Comparison of ENCODE assay signal across 9 mouse cellular contexts in the genomic region with DNA sequence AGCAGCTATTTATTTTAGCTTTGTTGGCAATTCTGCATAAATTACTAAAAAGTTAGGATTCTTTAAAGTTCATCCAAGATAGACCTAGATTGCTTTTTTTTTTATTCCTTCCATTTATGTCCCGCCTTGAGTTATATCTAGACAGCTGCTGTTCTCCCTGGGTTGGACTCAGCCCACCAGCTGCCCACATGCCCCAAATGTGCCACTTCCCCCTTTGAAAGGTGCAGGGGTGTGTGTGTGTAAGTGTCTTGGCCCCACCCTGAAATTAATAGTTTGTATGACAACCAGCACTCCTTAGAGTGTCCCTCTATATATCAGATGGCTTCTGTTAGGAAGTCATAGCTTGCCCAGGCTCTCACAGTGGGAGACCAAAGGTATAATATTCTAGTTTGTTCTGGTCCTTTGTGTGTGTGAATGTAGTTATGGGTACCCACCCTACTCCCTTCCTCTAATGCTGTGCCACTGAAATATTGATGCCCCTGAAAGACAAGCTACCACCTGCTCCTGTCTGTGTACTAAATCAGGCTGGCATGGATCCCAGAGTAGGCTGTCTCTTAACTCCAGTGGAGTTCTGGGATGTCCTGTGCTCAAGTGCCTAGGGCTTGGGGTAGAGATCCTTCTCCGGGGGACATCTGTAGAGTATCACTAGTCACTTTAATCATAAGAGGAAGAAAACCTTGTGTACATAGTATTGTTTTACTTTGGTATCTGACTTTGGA. TPM values are rescaled to one million over a fixed set of nuclear protein-coding genes. Genes with fewer than 3 reads are reported as not detected.
A peak's percentile ranks its signal among the peaks of the same experiment; 100 is the strongest.
DNase-seq lines count a peak whose midpoint lies in the region; ATAC-seq and TF ChIP-seq lines count a peak whose summit lies in the region.
"Had no signal": no experiment of that assay in that cellular context is flagged by ENCODE, and none has a peak within 500 bp of the region (broad histone marks: within the 10 kb centered on the region; RNA-seq: fewer than 3 reads in every experiment).

No protein-coding gene starts in this region.

- no peak for TF ChIP-seq CTCF in heart, postnatal 0 days (IDR thresholded peaks at IDR 0.05; ENCODE audit: low read depth)

- no peaks in the 10 kb centered on the region for H3K9me3 ChIP-seq in heart, postnatal 0 days (replicated peaks; ENCODE audit: control insufficient read depth, low read length)

- TF ChIP-seq EP300 in heart, postnatal 0 days (IDR thresholded peaks at IDR 0.05; ENCODE audit: low read depth), result no peak

- peaks cover 28% of the 10 kb centered on the region for H3K36me3 ChIP-seq in heart, postnatal 0 days (replicated peaks; ENCODE audit: control insufficient read depth, insufficient read depth, low read length)

- H3K4me3 ChIP-seq in heart, postnatal 0 days (ENCODE audit: low read depth, low read length), result no peak overlapping the region
- H3K4me3 ChIP-seq: erythroblast, embryonic 14.5 days had no signal

- peaks cover 51% of the 10 kb centered on the region for H3K4me1 ChIP-seq in heart, postnatal 0 days (ENCODE audit: control insufficient read depth, insufficient read depth)

- WGBS in heart, postnatal 0 days, result 48% methylated on average over 2 of the region's 2 CpGs

- ATAC-seq in heart, postnatal 0 days (ENCODE audit: insufficient read depth, low read depth), result 0 out of 2 replicates have a peak, but pooled peaks have one; percentile 31

- H3K27ac ChIP-seq in heart, postnatal 0 days (ENCODE audit: low read depth), result peak overlapping the region; percentile 41

- H3K9ac ChIP-seq in heart, postnatal 0 days (replicated peaks; ENCODE audit: low read depth, low read length), result no peak overlapping the region

- no peak overlapping the region for H3K4me2 ChIP-seq in heart, postnatal 0 days (ENCODE audit: low read depth, low read length)

- H3K27me3 ChIP-seq in heart, postnatal 0 days (ENCODE audit: control insufficient read depth, insufficient read depth, low read length), result no peaks in the 10 kb centered on the region

- DNase-seq in kidney, postnatal 10 days, result peak; percentile 27
- DNase-seq in kidney, adult 8-10 months, result no peak
- DNase-seq in B cell, adult 2 months, result peak; percentile 49 to 59
- peak; percentile 57 for DNase-seq in NIH3T3 (ENCODE audit: low read depth)
- no peak for DNase-seq in heart, postnatal 0 days (ENCODE audit: low spot score)
- DNase-seq in spleen, adult 18-20 months, result no peak
- no peak for DNase-seq in retina, embryonic 14.5 days (ENCODE audit: low spot score)
- no peak for DNase-seq in kidney, adult 11 months

RNA-seq across cellular contexts. Expression of gene Ahnak, which starts 7.5 kb away (rescaled TPM):
- 122 and 135 TPM in 2 replicates for total RNA-seq in heart, postnatal 0 days (2014; rRNA removed; ENCODE audit: low replicate concordance)
- 56.8 and 59.1 TPM in 2 replicates for polyA plus RNA-seq in heart, postnatal 0 days (2015; fragmentation: Nextera tagmentation; extraction: Ambion mirVana)

RNA-seq across cellular contexts. Expression of gene Eef1g, which starts 14.8 kb away (rescaled TPM):
- total RNA-seq in heart, postnatal 0 days (2014; rRNA removed; ENCODE audit: low replicate concordance), result 407 and 439 TPM in 2 replicates
- polyA plus RNA-seq in heart, postnatal 0 days (2015; fragmentation: Nextera tagmentation; extraction: Ambion mirVana), result 172 and 173 TPM in 2 replicates

RNA-seq across cellular contexts. Expression of gene Tut1, which starts 28.0 kb away (rescaled TPM):
- 9.8 and 18.0 TPM in 2 replicates for total RNA-seq in heart, postnatal 0 days (2014; rRNA removed; ENCODE audit: low replicate concordance)
- polyA plus RNA-seq in heart, postnatal 0 days (2015; fragmentation: Nextera tagmentation; extraction: Ambion mirVana), result 8.2 and 10.4 TPM in 2 replicates

RNA-seq across cellular contexts. Expression of gene Mta2, which starts 39.9 kb away (rescaled TPM):
- total RNA-seq in heart, postnatal 0 days (2014; rRNA removed; ENCODE audit: low replicate concordance), result 55.1 and 57.9 TPM in 2 replicates
- polyA plus RNA-seq in heart, postnatal 0 days (2015; fragmentation: Nextera tagmentation; extraction: Ambion mirVana), result 47.6 and 51.5 TPM in 2 replicates

RNA-seq across cellular contexts. Expression of gene Eml3, which starts 52.3 kb away (rescaled TPM):
- total RNA-seq in heart, postnatal 0 days (2014; rRNA removed; ENCODE audit: low replicate concordance), result 6.7 and 21.0 TPM in 2 replicates
- 9.6 and 10.1 TPM in 2 replicates for polyA plus RNA-seq in heart, postnatal 0 days (2015; fragmentation: Nextera tagmentation; extraction: Ambion mirVana)

Comparison
In these comparisons a context has a peak if more than half of its experiments do, and no peak if none do; other contexts are left out.
1. DNase-seq: peak in kidney, postnatal 10 days (single experiment), B cell, adult 2 months (2 of 2) and NIH3T3 (single experiment); none in kidney, adult 8-10 months (0 of 2), heart, postnatal 0 days (single experiment), spleen, adult 18-20 months (0 of 2), retina, embryonic 14.5 days (single experiment) and kidney, adult 11 months (single experiment).